Mouse (Mus musculus): Measurements from ENCODE around the gene Fibp. TPM values are rescaled to one million over a fixed set of nuclear protein-coding genes. Genes with fewer than 3 reads are reported as not detected.
A peak's percentile ranks its signal among the peaks of the same experiment; 100 is the strongest.

The Fibp gene
- 81.9 and 85.4 TPM in 2 replicates for polyA plus RNA-seq (2016; fragmentation: Nextera tagmentation; extraction: Ambion mirVana)

- Histone ChIP-seq H3K4me1 (replicated peaks) (peaks cover 45% of the 10 kb centered on the region), H3K27ac (ENCODE audit: poor library complexity, severe bottlenecking) (peak within 1 kb of the TSS; percentile 37; the same call in 1 of the 2 replicates), H3K36me3 (peaks cover 30% of the 10 kb centered on the region), H3K9ac (peak within 1 kb of the TSS; percentile 81), H3K4me3 (peak within 1 kb of the TSS; percentile 67), H3K27me3 (replicated peaks) (no peaks in the 10 kb centered on the region), H3K4me2 (peak within 1 kb of the TSS; percentile 84), H3K9me3 (replicated peaks) (no peaks in the 10 kb centered on the region)
- WGBS: under 1% methylated on average over 32 of the region's 32 CpGs
- peak; percentile 63 for ATAC-seq (ENCODE audit: insufficient number of reproducible peaks, low FRiP score)
These were observed at the start of gene Fibp for GRCm38 (mm10) chr19:5460465-5460911. TSS of gene Fibp (plus strand) at chr19:5460615.

DNA sequence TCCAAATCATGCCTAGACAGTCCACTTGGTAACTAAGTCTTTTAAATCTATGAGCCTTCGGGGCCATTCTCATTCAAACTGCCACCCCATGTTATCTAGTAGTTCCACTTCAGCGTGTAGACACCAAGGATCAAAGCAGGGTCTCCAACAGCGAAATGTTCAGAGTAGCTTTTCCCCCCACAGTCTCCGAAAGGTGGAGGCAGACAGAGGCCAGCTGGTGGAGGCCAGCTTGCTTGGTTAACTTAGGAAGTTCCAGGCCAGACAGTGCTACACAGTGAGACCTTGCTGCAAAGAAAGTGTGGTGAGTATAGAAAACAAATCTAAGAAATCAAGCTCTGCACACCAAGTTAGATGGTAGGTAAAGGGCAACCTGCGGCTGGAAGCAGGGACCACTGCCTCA lies 49.8 kb upstream of the Fibp start:
- WGBS: 73% methylated on average over 5 of the region's 5 CpGs

GRCm38 (mm10) chr19:5411961-5412360 lies 48.5 kb upstream of the Fibp start:
- no peaks in the 10 kb centered on the region for H3K9me3 ChIP-seq (replicated peaks)
- no peak overlapping the region for H3K9ac ChIP-seq
- WGBS: 62% methylated on average over 5 of the region's 5 CpGs
- H3K27ac ChIP-seq (ENCODE audit: poor library complexity, severe bottlenecking): no peak overlapping the region
- H3K4me1 ChIP-seq (replicated peaks): peaks cover 26% of the 10 kb centered on the region
- no peak overlapping the region for H3K4me2 ChIP-seq
- no peaks in the 10 kb centered on the region for H3K36me3 ChIP-seq
- no peak overlapping the region for H3K4me3 ChIP-seq
- H3K27me3 ChIP-seq (replicated peaks): no peaks in the 10 kb centered on the region
- no peak for ATAC-seq (ENCODE audit: insufficient number of reproducible peaks, low FRiP score)

More for the DNA sequence above, 49.8 kb upstream of the Fibp start:
- H3K36me3 ChIP-seq: no peaks in the 10 kb centered on the region
- no peaks in the 10 kb centered on the region for H3K9me3 ChIP-seq (replicated peaks)
- no peaks in the 10 kb centered on the region for H3K27me3 ChIP-seq (replicated peaks)
- H3K9ac ChIP-seq: no peak overlapping the region
- peaks cover 29% of the 10 kb centered on the region for H3K4me1 ChIP-seq (replicated peaks)
- no peak for ATAC-seq (ENCODE audit: insufficient number of reproducible peaks, low FRiP score)
- H3K27ac ChIP-seq (ENCODE audit: poor library complexity, severe bottlenecking): no peak overlapping the region
- H3K4me3 ChIP-seq: no peak overlapping the region
- no peak overlapping the region for H3K4me2 ChIP-seq

- H3K27me3 ChIP-seq (replicated peaks): no peaks in the 10 kb centered on the region
- peaks cover 10% of the 10 kb centered on the region for H3K4me1 ChIP-seq (replicated peaks)
- H3K4me3 ChIP-seq: no peak overlapping the region
- no peaks in the 10 kb centered on the region for H3K36me3 ChIP-seq
- WGBS: 72% methylated on average over 4 of the region's 4 CpGs
- H3K9me3 ChIP-seq (replicated peaks): no peaks in the 10 kb centered on the region
- no peak overlapping the region for H3K27ac ChIP-seq (ENCODE audit: poor library complexity, severe bottlenecking)
- ATAC-seq (ENCODE audit: insufficient number of reproducible peaks, low FRiP score): no peak
- no peak overlapping the region for H3K4me2 ChIP-seq
- H3K9ac ChIP-seq: no peak overlapping the region
These were observed 46.6 kb upstream of the Fibp start for GRCm38 (mm10) chr19:5413840-5414239.

- Histone ChIP-seq H3K4me3 (no peak overlapping the region), H3K4me2 (no peak overlapping the region), H3K9ac (no peak overlapping the region), H3K27me3 (replicated peaks) (no peaks in the 10 kb centered on the region), H3K4me1 (replicated peaks) (peaks cover 9% of the 10 kb centered on the region), H3K9me3 (replicated peaks) (no peaks in the 10 kb centered on the region), H3K27ac (ENCODE audit: poor library complexity, severe bottlenecking) (no peak overlapping the region), H3K36me3 (peaks cover 2% of the 10 kb centered on the region)
- 57% methylated on average over 2 of the region's 2 CpGs for WGBS
- no peak for ATAC-seq (ENCODE audit: insufficient number of reproducible peaks, low FRiP score)
These were observed 45.9 kb upstream of the Fibp start for GRCm38 (mm10) chr19:5414534-5414957.

DNA sequence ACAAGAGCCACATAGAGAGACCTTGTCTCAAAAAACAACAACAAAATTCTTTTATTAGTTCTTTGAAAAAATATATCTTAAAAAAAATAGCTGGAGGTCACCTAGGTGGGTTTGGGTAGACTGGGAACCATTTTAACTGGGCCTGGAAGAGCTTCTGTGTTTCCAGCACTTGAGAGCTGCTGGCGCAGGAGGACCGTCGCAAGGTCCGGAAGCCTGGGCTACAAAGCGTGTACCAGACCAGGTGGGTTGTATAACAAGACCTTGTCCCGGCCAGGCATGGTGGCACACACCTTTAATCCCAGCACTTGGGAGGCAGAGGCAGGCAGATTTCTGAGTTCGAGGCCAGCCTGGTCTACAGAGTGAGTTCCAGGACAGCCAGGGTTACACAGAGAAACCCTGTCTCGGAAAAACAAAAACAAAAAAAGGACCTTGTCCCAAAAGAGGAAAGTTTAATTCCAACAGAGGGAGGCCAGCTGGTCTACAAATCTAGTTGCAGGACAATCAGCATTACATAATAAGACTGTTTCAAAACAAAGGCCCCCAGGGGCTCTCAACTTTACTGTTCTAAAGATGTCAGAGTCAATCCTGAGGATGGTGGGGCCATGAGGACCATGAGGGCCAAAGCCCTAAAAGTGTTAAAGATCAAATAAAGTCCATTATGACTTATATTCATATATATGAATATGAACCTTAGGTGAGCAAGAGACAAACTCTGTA lies 41.5 kb upstream of the Fibp start:
- Histone ChIP-seq H3K27me3 (replicated peaks) (no peaks in the 10 kb centered on the region), H3K27ac (ENCODE audit: poor library complexity, severe bottlenecking) (no peak overlapping the region), H3K4me2 (no peak overlapping the region), H3K36me3 (peaks cover 39% of the 10 kb centered on the region), H3K9ac (no peak overlapping the region), H3K9me3 (replicated peaks) (no peaks in the 10 kb centered on the region), H3K4me1 (replicated peaks) (peaks cover 17% of the 10 kb centered on the region), H3K4me3 (no peak overlapping the region)
- 91% methylated on average over 8 of the region's 8 CpGs for WGBS
- no peak for ATAC-seq (ENCODE audit: insufficient number of reproducible peaks, low FRiP score)

GRCm38 (mm10) chr19:5419630-5420029 lies 40.8 kb upstream of the Fibp start:
- Histone ChIP-seq H3K4me1 (replicated peaks) (peaks cover 14% of the 10 kb centered on the region), H3K4me3 (no peak overlapping the region), H3K27ac (ENCODE audit: poor library complexity, severe bottlenecking) (no peak overlapping the region), H3K4me2 (no peak overlapping the region), H3K9ac (no peak overlapping the region; the same call in 1 of the 2 replicates), H3K27me3 (replicated peaks) (no peaks in the 10 kb centered on the region), H3K9me3 (replicated peaks) (no peaks in the 10 kb centered on the region), H3K36me3 (peaks cover 39% of the 10 kb centered on the region)
- 82% methylated on average over 9 of the region's 9 CpGs for WGBS
- ATAC-seq (ENCODE audit: insufficient number of reproducible peaks, low FRiP score): no peak

GRCm38 (mm10) chr19:5420579-5420978 lies 39.8 kb upstream of the Fibp start:
- peaks cover 15% of the 10 kb centered on the region for H3K4me1 ChIP-seq (replicated peaks)
- peaks cover 39% of the 10 kb centered on the region for H3K36me3 ChIP-seq
- no peak overlapping the region for H3K4me3 ChIP-seq
- H3K27ac ChIP-seq (ENCODE audit: poor library complexity, severe bottlenecking): no peak overlapping the region
- WGBS: 91% methylated on average over 6 of the region's 6 CpGs
- H3K4me2 ChIP-seq: no peak overlapping the region
- no peaks in the 10 kb centered on the region for H3K9me3 ChIP-seq (replicated peaks)
- H3K9ac ChIP-seq: no peak overlapping the region
- H3K27me3 ChIP-seq (replicated peaks): no peaks in the 10 kb centered on the region
- ATAC-seq (ENCODE audit: insufficient number of reproducible peaks, low FRiP score): no peak

DNA sequence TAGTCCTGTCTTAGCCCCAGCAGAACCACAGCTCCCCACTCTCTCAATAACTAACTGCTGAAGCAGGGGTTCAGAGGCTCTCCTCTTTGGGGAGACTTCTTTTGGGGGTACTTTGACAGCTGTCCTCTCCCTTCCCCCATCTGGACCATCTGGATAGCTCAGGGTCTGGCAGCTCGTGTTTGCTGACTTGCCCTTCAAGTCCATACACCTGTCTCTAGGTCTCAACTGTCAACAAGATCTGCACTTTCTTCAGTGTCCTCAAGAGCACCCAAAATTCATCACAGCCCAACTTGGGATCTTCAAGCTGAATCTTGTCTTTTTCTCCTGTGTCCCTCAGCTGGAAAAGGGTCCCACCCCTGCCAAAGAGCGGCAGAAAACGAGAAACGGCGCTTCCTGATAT lies 38.6 kb upstream of the Fibp start:
- peaks cover 48% of the 10 kb centered on the region for H3K36me3 ChIP-seq
- ATAC-seq (ENCODE audit: insufficient number of reproducible peaks, low FRiP score): no peak

DNA sequence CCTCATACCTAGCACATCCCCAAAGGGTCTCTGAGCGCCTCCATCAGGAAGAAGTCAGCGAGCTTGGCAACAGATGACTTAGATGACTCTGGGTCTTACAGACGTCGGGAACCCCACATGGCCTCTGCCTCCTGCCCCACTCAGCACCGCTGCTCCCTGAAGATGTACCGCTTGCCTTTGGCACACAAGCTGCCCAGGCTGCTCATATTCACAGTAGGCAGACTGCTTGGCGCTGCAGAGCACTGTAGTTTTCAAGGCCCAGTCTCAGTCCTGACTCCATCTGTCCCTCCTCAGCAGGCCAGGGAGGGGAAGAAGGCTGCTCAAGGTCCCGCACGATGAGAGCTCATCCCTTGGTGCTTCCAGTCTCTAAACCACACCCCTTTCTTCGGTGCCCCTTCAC lies 38.1 kb upstream of the Fibp start:
- 87% methylated on average over 10 of the region's 10 CpGs for WGBS
- peaks cover 29% of the 10 kb centered on the region for H3K4me1 ChIP-seq (replicated peaks)
- ATAC-seq (ENCODE audit: insufficient number of reproducible peaks, low FRiP score): no peak
- peaks cover 53% of the 10 kb centered on the region for H3K36me3 ChIP-seq
- no peaks in the 10 kb centered on the region for H3K9me3 ChIP-seq (replicated peaks)
- H3K27me3 ChIP-seq (replicated peaks): no peaks in the 10 kb centered on the region
- H3K4me3 ChIP-seq: no peak overlapping the region
- no peak overlapping the region for H3K27ac ChIP-seq (ENCODE audit: poor library complexity, severe bottlenecking)
- no peak overlapping the region for H3K4me2 ChIP-seq
- H3K9ac ChIP-seq: no peak overlapping the region

More for the DNA sequence above, 38.6 kb upstream of the Fibp start:
- H3K27ac ChIP-seq (ENCODE audit: poor library complexity, severe bottlenecking): no peak overlapping the region
- 88% methylated on average over 5 of the region's 5 CpGs for WGBS
- no peak overlapping the region for H3K9ac ChIP-seq
- no peaks in the 10 kb centered on the region for H3K9me3 ChIP-seq (replicated peaks)
- H3K27me3 ChIP-seq (replicated peaks): no peaks in the 10 kb centered on the region
- H3K4me1 ChIP-seq (replicated peaks): peaks cover 27% of the 10 kb centered on the region
- H3K4me2 ChIP-seq: no peak overlapping the region
- H3K4me3 ChIP-seq: no peak overlapping the region

GRCm38 (mm10) chr19:5422895-5423443 lies 37.4 kb upstream of the Fibp start:
- H3K4me3 ChIP-seq: peak overlapping the region; percentile 89; the same call in 1 of the 2 replicates
- H3K27me3 ChIP-seq (replicated peaks): no peaks in the 10 kb centered on the region
- 85% methylated on average over 9 of the region's 9 CpGs for WGBS
- H3K9me3 ChIP-seq (replicated peaks): no peaks in the 10 kb centered on the region
- H3K4me2 ChIP-seq: peak overlapping the region; percentile 94
- no peak overlapping the region for H3K27ac ChIP-seq (ENCODE audit: poor library complexity, severe bottlenecking)
- peaks cover 57% of the 10 kb centered on the region for H3K36me3 ChIP-seq
- peak overlapping the region; percentile 91 for H3K9ac ChIP-seq
- peaks cover 29% of the 10 kb centered on the region for H3K4me1 ChIP-seq (replicated peaks)
- no peak for ATAC-seq (ENCODE audit: insufficient number of reproducible peaks, low FRiP score)
